Mouse (Mus musculus) heart, postnatal 10 days (tissue): ENCODE results near the gene Tecr. TPM values are rescaled to one million over a fixed set of nuclear protein-coding genes. Genes with fewer than 3 reads are reported as not detected.
A peak's percentile ranks its signal among the peaks of the same experiment; 100 is the strongest.

Source experiments
- DNase-seq, 2 experiments: peaks; one replicate each; pipeline ENCODE4 v3.0.0; 2021
- intact Hi-C: fragments of 180-260 bp; cut with DNase I; formaldehyde crosslinking; loops from one replicate; pipeline ENCODE4 v1.15.1; 2025
- total RNA-seq, 2 experiments: library from RNA; stranded (reverse); gene quantifications; 2 replicates each; pipeline ENCODE4 v1.2.3; 2021

The Tecr gene
- total RNA-seq: 100 to 1,000 TPM; 181 to 199 TPM

GRCm38 (mm10) chr8:83607661-83608397 is at the start of gene Tecr, which contains the start of gene Dnajb1:
TSS of gene Tecr (minus strand) at chr8:83607971.
TSS of gene Dnajb1 (plus strand) at chr8:83608193.
- DNase-seq: peak; percentile 99 to 100
- intact Hi-C loops: no loop called here

- intact Hi-C loops: no loop called here
- DNase-seq: no peak
These were observed 48.9 kb upstream of the Tecr start for GRCm38 (mm10) chr8:83656484-83657246.

GRCm38 (mm10) chr8:83656043-83656442 is 48.3 kb upstream of the Tecr start:
- intact Hi-C loops: no loop called here
- DNase-seq: no peak

- intact Hi-C loops: no loop called here
- no peak for DNase-seq
These were observed 47.0 kb upstream of the Tecr start for GRCm38 (mm10) chr8:83654725-83655124.

- intact Hi-C loops: no loop called here
- no peak for DNase-seq
These were observed 45.9 kb upstream of the Tecr start for GRCm38 (mm10) chr8:83653662-83654017.

GRCm38 (mm10) chr8:83652744-83653661 is 45.2 kb upstream of the Tecr start:
- intact Hi-C loops: no loop called here
- DNase-seq: no peak

- DNase-seq: peak; percentile 97
- intact Hi-C loops: no loop called here
These were observed 44.4 kb upstream of the Tecr start, which contains the start of gene Gipc1 for GRCm38 (mm10) chr8:83652030-83652743. TSS of gene Gipc1 (plus strand) at chr8:83652677.

- DNase-seq: no peak
These were observed 41.9 kb upstream of the Tecr start for GRCm38 (mm10) chr8:83649699-83650098.

GRCm38 (mm10) chr8:83648031-83648430 is 40.3 kb upstream of the Tecr start:
- intact Hi-C loops: no loop called here
- DNase-seq: no peak

More at GRCm38 (mm10) chr8:83649699-83650098, 41.9 kb upstream of the Tecr start:
- intact Hi-C loops: no loop called here

GRCm38 (mm10) chr8:83647511-83647910 is 39.7 kb upstream of the Tecr start:
- intact Hi-C loops: no loop called here
- DNase-seq: no peak

GRCm38 (mm10) chr8:83639649-83640048 is 31.9 kb upstream of the Tecr start:
- no peak for DNase-seq
- intact Hi-C loops: no loop called here

GRCm38 (mm10) chr8:83638856-83639255 is 31.1 kb upstream of the Tecr start:
- no peak for DNase-seq
- intact Hi-C loops: no loop called here

- no peak for DNase-seq
- intact Hi-C loops: no loop called here
These were observed 24.4 kb upstream of the Tecr start for GRCm38 (mm10) chr8:83632083-83632707.

- intact Hi-C loops: no loop called here
- DNase-seq: no peak
These were observed 18.0 kb upstream of the Tecr start for GRCm38 (mm10) chr8:83625676-83626299.

GRCm38 (mm10) chr8:83624739-83625138 is 17.0 kb upstream of the Tecr start:
- DNase-seq: peak; percentile 37 to 61
- intact Hi-C loops: loop anchor here (5.0 kb wide), 1 partner anchor 57 kb away; the partner anchor contains the start of gene Ndufb7

- no peak for DNase-seq
- intact Hi-C loops: loop anchor here (5.0 kb wide), 1 partner anchor 56 kb away; the partner anchor contains the start of gene Ndufb7
These were observed 15.8 kb upstream of the Tecr start for GRCm38 (mm10) chr8:83623549-83623948.

GRCm38 (mm10) chr8:83622389-83622989 is 14.7 kb upstream of the Tecr start:
- intact Hi-C loops: loop anchor here (5.0 kb wide), 1 partner anchor 55 kb away; the partner anchor contains the start of gene Ndufb7
- peak; percentile 85 to 92 for DNase-seq

- intact Hi-C loops: loop anchor here (5.0 kb wide), 1 partner anchor 55 kb away; the partner anchor contains the start of gene Ndufb7
- no peak for DNase-seq
These were observed 14.1 kb upstream of the Tecr start for GRCm38 (mm10) chr8:83621691-83622388.
